Mouse (Mus musculus) forebrain, postnatal 0 days (tissue): Measurements from ENCODE around the gene Olfr1417. TPM values are rescaled to one million over a fixed set of nuclear protein-coding genes. Genes with fewer than 3 reads are reported as not detected.
A peak's percentile ranks its signal among the peaks of the same experiment; 100 is the strongest.

Experiments used
- ATAC-seq: fragments of 200-750 bp; cut with Nextera tagmentation; 2 replicates; pipeline ENCODE4 v1.8.0; 2017; ENCODE audit warnings: mild to moderate bottlenecking, moderate library complexity
- DNase-seq: peaks from one replicate; pipeline ENCODE4 v3.0.0-alpha.2; 2015
- H3K27ac ChIP-seq: fragments of 300-500 bp; sonication (generic); 2 replicates; pipeline ENCODE4 v1.5.1; 2014; ENCODE audit warnings: low read depth, mild to moderate bottlenecking, antibody characterized with exemption, low read length, moderate library complexity, mixed read lengths
- H3K27me3 ChIP-seq: fragments of 300-500 bp; sonication (generic); 2 replicates; pipeline ENCODE4 v1.6.1; 2014; ENCODE audit warnings: mild to moderate bottlenecking, low read length, mixed read lengths; ENCODE audit not compliant: insufficient read depth
- H3K36me3 ChIP-seq: fragments of 300-500 bp; sonication (generic); 2 replicates; pipeline ENCODE4 v1.6.1; 2014; ENCODE audit warnings: mild to moderate bottlenecking, moderate library complexity; ENCODE audit not compliant: insufficient read depth
- H3K4me1 ChIP-seq: fragments of 300-500 bp; sonication (generic); 2 replicates; pipeline ENCODE4 v1.6.1; 2014; ENCODE audit warnings: antibody characterized with exemption; ENCODE audit not compliant: insufficient read depth
- H3K4me2 ChIP-seq: fragments of 300-500 bp; sonication (generic); 2 replicates; pipeline ENCODE4 v1.6.1; 2014; ENCODE audit warnings: low read depth, mild to moderate bottlenecking, moderate library complexity
- H3K4me3 ChIP-seq: fragments of 300-500 bp; sonication (generic); 2 replicates; pipeline ENCODE4 v1.5.1; 2014; ENCODE audit warnings: low read depth, low read length, mixed read lengths
- H3K9ac ChIP-seq: fragments of 300-500 bp; sonication (generic); 2 replicates; pipeline ENCODE4 v1.6.1; 2014; ENCODE audit warnings: mild to moderate bottlenecking
- H3K9me3 ChIP-seq: fragments of 300-500 bp; sonication (generic); 2 replicates; pipeline ENCODE4 v1.6.1; 2016; ENCODE audit warnings: low read length
- CTCF ChIP-seq: sonication (generic); IDR thresholded peaks from 2 replicates; pipeline ENCODE4 v1.5.1; 2016; ENCODE audit warnings: antibody characterized with exemption, control low read depth, low read depth
- WGBS: fragments of 180-500 bp; shearing (Covaris S2); extraction: QIAGEN DNeasy Blood & Tissue Kit; methylation state at CpG from one replicate; pipeline ENCODE4 v1.1.7; 2014; 5-methylcytosine and 5-hydroxymethylcytosine counted together
- polyA plus RNA-seq: library from polyadenylated mRNA; unstranded; fragments of >200 nt; fragmentation: Nextera tagmentation; extraction: Ambion mirVana; gene quantifications from 2 replicates; pipeline ENCODE4 v1.2.1, GENCODE M21; 2015
- total RNA-seq: library from RNA; depleted of rRNA; stranded (reverse); fragments of >200 nt; gene quantifications from 2 replicates; pipeline ENCODE4 v1.2.3, GENCODE M21; 2014

Gene Olfr1417
- total and polyA plus RNA-seq, 2 experiments from 2014 or later: 0.10 TPM; not detected in 1

DNA sequence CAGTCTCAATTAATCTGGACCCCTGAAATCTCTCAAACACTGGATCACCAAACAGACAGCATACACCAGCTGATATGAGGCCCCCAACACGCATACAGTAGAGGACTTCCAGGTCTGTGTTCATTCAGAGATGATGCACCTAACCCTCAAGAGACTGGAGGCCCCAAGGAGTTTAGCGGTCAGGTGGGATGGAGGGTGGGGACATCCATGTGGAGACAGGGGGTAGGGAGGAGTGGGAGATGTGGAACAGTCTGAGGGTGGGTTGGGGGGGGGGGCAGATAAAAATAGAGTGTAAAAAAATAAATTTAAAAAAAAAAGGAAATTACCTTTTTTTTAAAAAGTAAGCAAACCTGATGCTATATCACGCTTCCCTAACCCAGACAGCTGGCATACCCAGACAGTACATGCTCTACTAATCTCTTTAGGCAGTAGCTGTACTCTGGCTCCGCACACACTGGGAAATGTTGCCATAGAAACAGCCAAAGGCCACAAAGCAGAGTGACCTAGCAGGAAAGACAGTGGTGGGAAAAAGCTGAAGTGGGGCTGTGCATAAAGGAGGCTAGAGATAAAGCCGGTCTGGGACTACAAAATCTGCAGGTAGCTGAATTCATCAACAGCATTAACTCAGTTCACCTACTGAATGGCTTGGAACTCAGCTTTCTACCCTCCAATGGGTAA lies 27.2 kb downstream of the Olfr1417 start:
- ATAC-seq: peak; percentile 93
- Histone ChIP-seq H3K9ac (no peak overlapping the region), H3K4me2 (no peak overlapping the region), H3K27me3 (no peaks in the 10 kb centered on the region), H3K4me1 (no peaks in the 10 kb centered on the region), H3K36me3 (no peaks in the 10 kb centered on the region), H3K4me3 (no peak overlapping the region), H3K9me3 (no peaks in the 10 kb centered on the region), H3K27ac (no peak overlapping the region)
- TF ChIP-seq CTCF: no peak
- WGBS: 31% methylated on average over 5 of the region's 5 CpGs
- peak; percentile 6 for DNase-seq

DNA sequence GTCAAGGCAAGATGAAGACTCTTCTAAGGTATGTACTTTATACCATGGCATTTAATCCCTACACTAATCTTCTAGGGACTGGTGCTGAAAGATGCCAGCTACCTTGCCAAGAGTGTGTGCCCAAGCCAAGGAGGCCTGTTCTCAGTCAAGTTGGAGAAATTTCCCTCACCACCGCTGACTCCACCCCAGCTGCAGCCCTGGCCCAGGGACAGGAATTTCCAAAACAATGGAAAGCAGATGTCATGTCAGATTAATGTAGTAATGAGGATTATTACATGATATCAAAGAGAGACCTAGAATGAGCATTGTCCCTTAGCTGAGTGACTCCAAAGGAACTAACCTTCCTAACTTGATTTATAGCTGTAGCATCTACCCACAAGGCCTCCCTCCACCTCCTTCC lies 28.2 kb downstream of the Olfr1417 start:
- Histone ChIP-seq H3K9me3 (no peaks in the 10 kb centered on the region), H3K4me3 (no peak overlapping the region), H3K27ac (no peak overlapping the region), H3K4me1 (no peaks in the 10 kb centered on the region), H3K4me2 (no peak overlapping the region), H3K9ac (no peak overlapping the region), H3K36me3 (no peaks in the 10 kb centered on the region), H3K27me3 (no peaks in the 10 kb centered on the region)
- no peak for ATAC-seq
- no peak for TF ChIP-seq CTCF
- WGBS: 66% methylated on average over 1 of the region's 1 CpGs
- no peak for DNase-seq

DNA sequence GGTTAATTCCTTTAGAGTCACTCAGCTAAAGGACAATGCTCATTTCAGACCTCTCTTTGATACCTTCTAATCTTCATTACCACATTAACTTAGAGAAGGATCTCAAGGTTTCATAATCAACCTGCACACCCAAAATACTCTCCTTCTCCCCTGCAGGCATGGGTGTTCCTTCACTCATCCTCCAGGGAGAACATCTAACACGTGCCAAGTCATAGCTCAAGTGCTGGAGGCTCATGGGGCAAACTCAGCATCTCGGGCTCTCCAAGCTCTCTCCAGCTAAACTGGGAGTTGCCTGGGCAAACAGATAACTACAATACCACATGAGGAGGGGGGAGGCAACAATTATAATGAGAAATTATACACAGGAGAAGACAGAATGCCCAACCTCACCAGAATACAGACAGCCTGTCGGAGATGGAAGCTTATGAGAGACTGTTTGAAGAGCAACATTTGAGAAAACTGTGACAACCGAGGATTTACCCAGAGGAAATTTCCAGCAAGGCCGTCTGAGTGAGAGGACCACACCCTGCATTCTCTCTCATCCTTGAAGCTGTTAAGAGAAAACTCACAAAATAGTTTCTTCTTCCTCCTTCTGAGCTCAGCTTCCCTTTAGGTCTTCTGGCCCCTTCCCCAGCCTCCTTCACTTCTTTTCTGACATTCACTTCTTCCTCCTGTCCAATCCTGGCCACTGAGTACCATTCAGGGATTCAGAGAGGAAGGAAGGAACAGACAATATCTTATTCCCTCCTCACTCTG lies 28.8 kb downstream of the Olfr1417 start:
- Histone ChIP-seq H3K36me3 (no peaks in the 10 kb centered on the region), H3K4me2 (no peak overlapping the region), H3K9ac (no peak overlapping the region), H3K27me3 (no peaks in the 10 kb centered on the region), H3K4me3 (no peak overlapping the region), H3K9me3 (no peaks in the 10 kb centered on the region), H3K27ac (no peak overlapping the region), H3K4me1 (no peaks in the 10 kb centered on the region)
- no peak for TF ChIP-seq CTCF
- DNase-seq (no peak), ATAC-seq (no peak)
- 85% methylated on average over 5 of the region's 5 CpGs for WGBS

DNA sequence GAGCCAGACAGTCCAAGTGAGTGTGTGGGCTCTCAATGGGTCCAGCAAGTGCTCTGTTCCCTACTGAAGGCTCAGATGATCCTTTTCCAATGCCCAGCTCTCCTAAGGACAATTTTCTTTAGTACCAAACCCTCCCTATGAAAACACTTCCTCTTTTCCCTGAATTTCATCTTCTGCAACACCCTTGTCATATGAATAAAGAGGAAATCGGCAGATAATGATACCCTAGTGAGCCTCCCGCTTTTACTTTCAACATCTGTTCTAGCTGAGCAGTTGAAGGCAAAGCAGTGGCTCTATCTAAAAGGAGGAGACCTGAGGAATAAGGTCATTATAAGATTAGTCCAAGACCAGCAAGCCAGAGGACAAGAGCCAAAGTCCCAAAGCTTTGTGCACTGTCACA lies 30.6 kb downstream of the Olfr1417 start:
- Histone ChIP-seq H3K27me3 (no peaks in the 10 kb centered on the region), H3K9me3 (no peaks in the 10 kb centered on the region), H3K27ac (no peak overlapping the region), H3K36me3 (no peaks in the 10 kb centered on the region), H3K9ac (no peak overlapping the region), H3K4me2 (no peak overlapping the region), H3K4me3 (no peak overlapping the region), H3K4me1 (no peaks in the 10 kb centered on the region)
- no peak for TF ChIP-seq CTCF
- no peak for DNase-seq
- 88% methylated on average over 2 of the region's 2 CpGs for WGBS
- no peak for ATAC-seq

DNA sequence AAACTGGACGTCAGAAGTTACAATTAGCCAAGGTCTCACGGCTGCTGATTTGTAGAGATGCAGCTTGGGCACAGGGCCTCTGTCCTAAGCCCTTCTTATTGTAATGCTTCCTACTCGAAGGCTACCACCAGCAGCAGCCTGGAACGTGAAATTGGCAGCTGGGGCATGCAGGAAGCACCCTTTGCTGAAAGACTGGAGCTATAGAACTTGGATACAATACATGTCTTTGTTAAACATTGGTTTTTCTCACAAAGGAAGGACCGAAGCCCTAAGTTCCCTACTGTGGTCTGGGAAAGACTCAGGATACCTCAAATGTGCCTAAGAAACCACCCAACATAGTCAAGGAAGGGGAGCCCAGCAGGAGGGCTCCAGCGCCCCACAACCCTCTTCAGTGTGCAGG lies 31.2 kb downstream of the Olfr1417 start:
- no peaks in the 10 kb centered on the region for H3K27me3 ChIP-seq
- ATAC-seq (no peak), DNase-seq (no peak)
- no peak overlapping the region for H3K9ac ChIP-seq
- 32% methylated on average over 6 of the region's 6 CpGs for WGBS
- no peak overlapping the region for H3K4me3 ChIP-seq
- TF ChIP-seq CTCF: no peak
- no peak overlapping the region for H3K4me2 ChIP-seq
- H3K9me3 ChIP-seq: no peaks in the 10 kb centered on the region
- no peaks in the 10 kb centered on the region for H3K4me1 ChIP-seq
- no peaks in the 10 kb centered on the region for H3K36me3 ChIP-seq
- no peak overlapping the region for H3K27ac ChIP-seq

DNA sequence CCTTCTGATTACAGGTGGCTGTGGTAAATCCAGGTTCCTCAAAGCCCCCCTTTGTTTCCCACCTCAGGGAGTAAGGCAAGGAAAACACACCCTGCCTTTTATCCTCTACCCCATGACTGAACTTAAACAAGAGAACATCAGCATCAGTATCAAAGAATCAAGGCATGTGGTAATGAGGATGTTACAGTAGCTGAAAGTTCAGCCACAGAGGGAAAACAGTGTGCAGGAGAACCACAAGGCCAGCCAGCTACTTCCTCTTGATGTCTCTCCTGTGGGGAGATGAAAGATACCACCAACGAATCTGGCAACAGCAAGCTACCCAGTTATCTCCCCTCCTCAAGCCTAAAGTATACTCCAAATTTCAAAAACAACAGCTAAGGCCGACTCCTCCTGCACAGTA lies 31.8 kb downstream of the Olfr1417 start:
- WGBS: 63% methylated on average over 2 of the region's 2 CpGs
- no peak overlapping the region for H3K27ac ChIP-seq
- no peaks in the 10 kb centered on the region for H3K27me3 ChIP-seq
- no peak for DNase-seq
- H3K9me3 ChIP-seq: no peaks in the 10 kb centered on the region
- ATAC-seq: no peak
- H3K4me1 ChIP-seq: no peaks in the 10 kb centered on the region
- H3K4me3 ChIP-seq: no peak overlapping the region
- H3K9ac ChIP-seq: no peak overlapping the region
- no peak overlapping the region for H3K4me2 ChIP-seq
- no peak for TF ChIP-seq CTCF
- no peaks in the 10 kb centered on the region for H3K36me3 ChIP-seq

DNA sequence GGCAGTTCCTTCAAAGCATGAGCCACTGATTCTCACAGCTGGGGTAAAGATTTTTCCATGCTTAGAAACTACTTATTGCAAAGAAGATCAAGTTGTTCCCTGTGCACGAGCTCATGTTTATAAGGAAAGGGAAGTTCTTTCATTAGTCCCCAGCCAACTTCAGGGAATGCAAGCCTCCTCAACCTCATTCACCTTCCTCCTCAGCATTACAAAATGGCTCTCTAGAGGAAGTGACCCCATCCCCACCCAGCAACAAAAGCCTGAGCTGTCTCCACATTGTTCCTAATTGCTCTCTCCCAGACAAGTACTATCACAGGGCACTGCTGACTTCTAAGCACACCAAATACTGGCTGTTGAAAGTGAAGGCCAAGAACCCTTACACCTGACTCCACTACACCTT lies 34.6 kb downstream of the Olfr1417 start:
- H3K27me3 ChIP-seq: no peaks in the 10 kb centered on the region
- TF ChIP-seq CTCF: no peak
- H3K4me3 ChIP-seq: no peak overlapping the region
- no peak for ATAC-seq
- no peak overlapping the region for H3K4me2 ChIP-seq
- H3K4me1 ChIP-seq: no peaks in the 10 kb centered on the region
- WGBS: 68% methylated on average over 1 of the region's 1 CpGs
- H3K9me3 ChIP-seq: no peaks in the 10 kb centered on the region
- no peaks in the 10 kb centered on the region for H3K36me3 ChIP-seq
- H3K27ac ChIP-seq: no peak overlapping the region
- no peak overlapping the region for H3K9ac ChIP-seq
- DNase-seq: no peak
